Mouse (Mus musculus) stomach, postnatal 0 days (tissue): ENCODE results near the gene Vezt. TPM values are rescaled to one million over a fixed set of nuclear protein-coding genes. Genes with fewer than 3 reads are reported as not detected.
A peak's percentile ranks its signal among the peaks of the same experiment; 100 is the strongest.

Experiments
- ATAC-seq: fragments of 200-750 bp; cut with Nextera tagmentation; 2 replicates; pipeline ENCODE4 v1.8.0; 2017; ENCODE audit not compliant: low FRiP score, low TSS enrichment
- DNase-seq: peaks from one replicate; pipeline ENCODE4 v3.0.0-alpha.2; 2016; ENCODE audit warnings: low spot score
- H3K27ac ChIP-seq: fragments of 300-500 bp; sonication (generic); replicated peaks from 2 replicates; pipeline ENCODE4 v1.5.1; 2014; ENCODE audit warnings: mild to moderate bottlenecking, control low read depth
- H3K27me3 ChIP-seq: fragments of 300-500 bp; sonication (generic); 2 replicates; pipeline ENCODE4 v1.6.1; 2014; ENCODE audit warnings: low read length; ENCODE audit not compliant: control insufficient read depth, insufficient read depth
- H3K36me3 ChIP-seq: fragments of 300-500 bp; sonication (generic); 2 replicates; pipeline ENCODE4 v1.6.1; 2014; ENCODE audit warnings: low read length, mixed read lengths; ENCODE audit not compliant: control insufficient read depth, insufficient read depth
- H3K4me1 ChIP-seq: fragments of 300-500 bp; sonication (generic); replicated peaks from 2 replicates; pipeline ENCODE4 v1.6.1; 2014; ENCODE audit warnings: antibody characterized with exemption; ENCODE audit not compliant: control insufficient read depth, insufficient read depth
- H3K4me2 ChIP-seq: fragments of 300-500 bp; sonication (generic); replicated peaks from 2 replicates; pipeline ENCODE4 v1.6.1; 2014; ENCODE audit warnings: low read depth, mild to moderate bottlenecking, control low read depth, moderate library complexity
- H3K4me3 ChIP-seq: fragments of 300-500 bp; sonication (generic); 2 replicates; pipeline ENCODE4 v1.5.1; 2014; ENCODE audit warnings: low read depth, low read length, control low read depth
- H3K9ac ChIP-seq: fragments of 300-500 bp; sonication (generic); 2 replicates; pipeline ENCODE4 v1.6.1; 2014; ENCODE audit warnings: mild to moderate bottlenecking, low read length, control low read depth, mixed read lengths
- H3K9me3 ChIP-seq: fragments of 300-500 bp; sonication (generic); 2 replicates; pipeline ENCODE4 v1.6.1; 2016; ENCODE audit warnings: low read length; ENCODE audit not compliant: control insufficient read depth
- CTCF ChIP-seq: IDR thresholded peaks from 2 replicates; pipeline ENCODE4 v1.5.1; 2016; ENCODE audit warnings: antibody characterized with exemption, low read depth, mild to moderate bottlenecking, moderate library complexity
- EP300 ChIP-seq: optimal IDR thresholded peaks from 2 replicates; pipeline ENCODE3; 2016; ENCODE audit warnings: antibody characterized with exemption
- WGBS: fragments of 180-500 bp; shearing (Covaris S2); extraction: QIAGEN DNeasy Blood & Tissue Kit; methylation state at CpG from one replicate; pipeline ENCODE4 v1.1.7; 2014; 5-methylcytosine and 5-hydroxymethylcytosine counted together
- polyA plus RNA-seq: library from polyadenylated mRNA; unstranded; fragments of >200 nt; fragmentation: Nextera tagmentation; extraction: Ambion mirVana; gene quantifications from 2 replicates; pipeline ENCODE4 v1.2.1, GENCODE M21; 2015

Vezt gene
- polyA plus RNA-seq, 1 experiment from 2014 or later = 13.2 TPM

DNA sequence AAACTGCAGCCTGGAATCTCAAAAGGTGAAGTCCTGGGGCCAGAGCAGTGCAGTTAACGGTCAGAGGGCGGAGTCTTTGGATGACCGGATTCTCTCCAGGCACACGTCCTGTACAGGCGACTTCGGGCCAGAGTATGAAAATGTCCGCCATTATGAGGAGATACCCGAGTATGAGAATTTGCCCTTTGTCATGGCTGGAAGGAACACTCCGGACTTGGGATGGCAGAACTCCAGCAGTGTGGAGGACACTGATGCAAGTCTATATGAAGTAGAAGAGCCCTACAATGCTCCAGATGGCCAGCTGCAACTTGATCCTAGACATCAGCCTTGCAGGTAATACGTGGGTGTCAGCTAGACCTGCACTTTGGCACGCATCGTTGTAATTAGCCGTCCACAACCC, 9.7 kb upstream of the Vezt start:
- 93% methylated on average over 13 of the region's 13 CpGs for WGBS
- no peak overlapping the region for H3K4me2 ChIP-seq
- no peaks in the 10 kb centered on the region for H3K27me3 ChIP-seq
- DNase-seq = no peak
- no peak overlapping the region for H3K4me3 ChIP-seq
- ATAC-seq = no peak
- no peaks in the 10 kb centered on the region for H3K4me1 ChIP-seq
- no peaks in the 10 kb centered on the region for H3K9me3 ChIP-seq
- no peak overlapping the region for H3K27ac ChIP-seq
- H3K36me3 ChIP-seq = peaks cover 7% of the 10 kb centered on the region; the same call in 1 of the 2 replicates
- no peak overlapping the region for H3K9ac ChIP-seq
- TF ChIP-seq EP300 = no peak

DNA sequence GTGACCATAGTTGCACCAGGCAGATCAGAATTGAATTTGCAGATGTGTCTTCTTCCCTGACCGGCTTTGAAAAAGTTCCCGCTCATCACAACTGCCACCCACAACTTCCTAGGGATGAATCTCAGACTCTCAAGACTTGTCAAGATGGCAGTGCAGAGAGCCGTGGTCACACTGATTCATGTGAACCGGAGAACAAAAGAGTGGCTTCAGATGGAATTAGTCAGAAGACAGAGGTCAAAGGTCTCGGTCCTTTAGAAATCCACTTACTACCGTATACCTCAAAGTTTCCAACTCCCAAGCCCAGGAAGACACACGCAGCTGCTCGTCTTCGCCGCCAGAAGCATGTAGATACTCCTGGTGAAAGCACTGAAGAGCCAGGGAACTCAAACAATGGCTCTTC, 8.3 kb upstream of the Vezt start:
- Histone ChIP-seq H3K27me3 (no peaks in the 10 kb centered on the region), H3K4me2 (no peak overlapping the region), H3K4me1 (no peaks in the 10 kb centered on the region), H3K9me3 (no peaks in the 10 kb centered on the region), H3K4me3 (no peak overlapping the region), H3K36me3 (peaks cover 7% of the 10 kb centered on the region; the same call in 1 of the 2 replicates), H3K27ac (no peak overlapping the region), H3K9ac (no peak overlapping the region)
- no peak for ATAC-seq
- no peak for DNase-seq
- TF ChIP-seq EP300 (no peak), CTCF (no peak)
- WGBS = 77% methylated on average over 10 of the region's 10 CpGs

DNA sequence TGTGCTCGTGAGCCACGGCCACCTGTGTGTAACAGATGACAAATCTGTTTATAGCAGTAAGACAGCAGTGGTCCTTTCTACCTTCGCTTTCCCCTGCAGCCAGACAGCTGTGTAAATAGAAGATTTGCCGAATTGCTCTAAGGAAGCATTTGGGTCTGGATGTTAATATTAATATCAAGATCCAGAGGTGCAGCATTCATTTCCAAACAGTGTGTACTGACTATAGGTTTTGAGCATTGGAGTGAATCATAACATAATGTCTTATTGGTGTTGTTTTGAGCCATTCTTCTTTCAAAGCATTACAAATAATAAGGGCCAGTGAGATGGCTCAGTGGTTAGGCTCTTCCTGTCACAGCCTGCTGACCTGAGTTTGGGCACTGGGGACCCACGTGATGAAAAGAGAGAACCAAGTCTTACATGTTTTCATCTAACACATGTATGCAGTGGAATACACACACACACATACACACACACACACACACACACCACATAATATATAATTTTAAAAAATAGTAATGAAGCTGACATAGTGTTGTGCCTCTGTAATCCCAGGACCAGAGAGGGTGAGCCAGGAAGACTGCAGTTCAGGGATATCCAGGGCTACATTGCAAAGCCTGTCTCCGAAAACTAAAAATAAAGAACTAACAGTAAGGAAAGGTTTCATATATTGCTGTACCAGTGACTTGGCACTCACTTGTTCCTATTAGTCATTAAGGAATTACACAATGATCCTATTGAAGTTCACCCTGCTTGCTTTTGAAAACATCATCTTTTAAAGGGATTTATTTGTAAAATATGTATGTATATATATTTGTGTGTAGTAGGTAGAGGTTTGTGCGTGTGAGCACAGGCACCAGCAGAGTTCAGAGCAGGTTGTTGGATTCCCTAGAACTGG, 3.0 kb upstream of the Vezt start:
- TF ChIP-seq CTCF (no peak), EP300 (no peak)
- Histone ChIP-seq H3K27ac (no peak overlapping the region), H3K9ac (no peak overlapping the region), H3K27me3 (no peaks in the 10 kb centered on the region), H3K36me3 (0 out of 2 replicates have a peak, but pooled peaks cover under 1% of the 10 kb centered on the region), H3K4me3 (no peak overlapping the region), H3K4me2 (no peak overlapping the region), H3K4me1 (0 out of 2 replicates have a peak, but pooled peaks cover 3% of the 10 kb centered on the region), H3K9me3 (no peaks in the 10 kb centered on the region)
- WGBS = 50% methylated on average over 7 of the region's 7 CpGs
- ATAC-seq = no peak
- no peak for DNase-seq

DNA sequence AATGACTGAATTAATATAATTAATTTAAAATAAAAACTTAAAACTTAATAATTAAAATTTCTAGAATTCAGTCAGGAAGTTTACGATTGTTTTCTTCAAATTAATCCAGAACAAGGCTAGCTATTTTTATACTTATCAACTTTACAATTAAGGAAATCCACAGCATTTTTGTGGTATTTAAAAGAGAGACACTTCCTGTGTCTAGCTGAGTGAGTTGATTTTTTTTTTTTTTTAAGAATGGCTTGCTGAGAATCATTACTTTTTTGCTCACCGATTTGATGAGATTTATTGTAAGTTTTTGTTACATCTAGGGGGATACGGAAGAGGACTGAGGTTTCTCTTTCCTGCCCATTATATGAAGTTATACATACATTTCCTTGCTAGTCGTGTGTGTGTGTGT, 2.0 kb upstream of the Vezt start:
- no peak for TF ChIP-seq CTCF
- no peak for TF ChIP-seq EP300
- H3K27ac ChIP-seq = no peak overlapping the region
- H3K9me3 ChIP-seq = no peaks in the 10 kb centered on the region
- 0 out of 2 replicates have a peak, but pooled peaks cover 3% of the 10 kb centered on the region for H3K4me1 ChIP-seq
- no peaks in the 10 kb centered on the region for H3K36me3 ChIP-seq
- WGBS = 60% methylated on average over 4 of the region's 4 CpGs
- no peaks in the 10 kb centered on the region for H3K27me3 ChIP-seq
- H3K9ac ChIP-seq = no peak overlapping the region
- no peak for ATAC-seq
- no peak overlapping the region for H3K4me3 ChIP-seq
- H3K4me2 ChIP-seq = no peak overlapping the region
- no peak for DNase-seq

DNA sequence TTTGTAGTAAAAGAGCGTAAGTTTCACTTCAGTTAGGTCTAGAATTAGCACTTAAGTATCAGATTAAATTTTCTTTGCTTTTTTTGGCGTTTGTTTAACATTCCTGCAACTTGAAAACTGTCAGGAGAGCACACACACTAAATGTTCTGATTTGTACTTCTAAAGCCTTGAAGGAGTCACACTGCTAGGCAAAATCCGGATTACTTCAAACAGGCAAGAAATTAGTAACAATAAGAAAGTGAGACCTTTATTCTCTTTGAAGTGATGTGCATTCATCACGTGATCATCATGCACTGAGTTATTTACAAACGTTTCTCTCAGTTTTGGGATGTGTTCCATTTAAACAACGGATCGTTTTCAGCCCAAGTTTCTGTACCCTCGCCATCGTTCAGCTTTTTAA, 1.6 kb upstream of the Vezt start:
- Histone ChIP-seq H3K27me3 (no peaks in the 10 kb centered on the region), H3K9me3 (no peaks in the 10 kb centered on the region), H3K4me2 (peak overlapping the region; percentile 78), H3K36me3 (no peaks in the 10 kb centered on the region), H3K4me3 (peak overlapping the region; percentile 20; the same call in 1 of the 2 replicates), H3K27ac (no peak overlapping the region), H3K4me1 (0 out of 2 replicates have a peak, but pooled peaks cover 3% of the 10 kb centered on the region), H3K9ac (no peak overlapping the region)
- TF ChIP-seq CTCF (no peak), EP300 (no peak)
- DNase-seq (no peak), ATAC-seq (no peak)
- 25% methylated on average over 9 of the region's 9 CpGs for WGBS

DNA sequence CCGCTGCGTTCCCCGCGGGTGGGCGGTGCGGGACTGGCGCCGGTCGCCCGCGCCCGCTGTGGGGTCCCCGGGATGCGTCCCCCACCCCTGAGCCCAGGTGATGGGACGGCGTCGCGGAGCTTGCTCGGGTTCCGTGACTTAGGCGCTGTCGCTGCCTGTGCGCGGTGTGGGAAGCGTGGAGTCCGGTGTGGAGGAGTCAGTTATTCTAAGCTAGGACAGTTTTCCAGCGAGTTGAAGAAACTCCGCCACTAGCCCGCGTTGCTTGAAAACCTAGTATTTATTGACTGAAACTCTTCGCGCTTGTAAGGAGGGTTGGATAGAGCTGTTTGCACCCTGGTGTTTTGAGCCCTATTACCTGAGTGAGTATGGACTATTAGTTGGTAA, 750 bp upstream of the Vezt start:
- Histone ChIP-seq H3K4me2 (peak overlapping the region; percentile 78), H3K4me1 (0 out of 2 replicates have a peak, but pooled peaks cover 3% of the 10 kb centered on the region), H3K9me3 (no peaks in the 10 kb centered on the region), H3K9ac (peak overlapping the region; percentile 79), H3K36me3 (no peaks in the 10 kb centered on the region), H3K27ac (peak overlapping the region; percentile 82), H3K4me3 (peak overlapping the region; percentile 85), H3K27me3 (no peaks in the 10 kb centered on the region)
- DNase-seq (no peak), ATAC-seq (peak; percentile 10)
- WGBS = under 1% methylated on average over 32 of the region's 32 CpGs
- TF ChIP-seq EP300 = no peak
